Mouse (Mus musculus) layer of hippocampus, adult 8-10 months (tissue): ENCODE data around the gene Xpnpep3. TPM values are rescaled to one million over a fixed set of nuclear protein-coding genes. Genes with fewer than 3 reads are reported as not detected.

Experiments
- DNase-seq, 2 experiments: peaks; one replicate each; pipeline ENCODE4 v3.0.0; 2022; ENCODE audit warnings: low spot score in 2 of 2
- total RNA-seq, 4 experiments: library from RNA; stranded (reverse); gene quantifications; 2 replicates each; pipeline ENCODE4 v1.2.4; 2022

Gene Xpnpep3
- 10 to 100 TPM; 15.5 to 19.3 (median 18.1) TPM for total RNA-seq

DNA sequence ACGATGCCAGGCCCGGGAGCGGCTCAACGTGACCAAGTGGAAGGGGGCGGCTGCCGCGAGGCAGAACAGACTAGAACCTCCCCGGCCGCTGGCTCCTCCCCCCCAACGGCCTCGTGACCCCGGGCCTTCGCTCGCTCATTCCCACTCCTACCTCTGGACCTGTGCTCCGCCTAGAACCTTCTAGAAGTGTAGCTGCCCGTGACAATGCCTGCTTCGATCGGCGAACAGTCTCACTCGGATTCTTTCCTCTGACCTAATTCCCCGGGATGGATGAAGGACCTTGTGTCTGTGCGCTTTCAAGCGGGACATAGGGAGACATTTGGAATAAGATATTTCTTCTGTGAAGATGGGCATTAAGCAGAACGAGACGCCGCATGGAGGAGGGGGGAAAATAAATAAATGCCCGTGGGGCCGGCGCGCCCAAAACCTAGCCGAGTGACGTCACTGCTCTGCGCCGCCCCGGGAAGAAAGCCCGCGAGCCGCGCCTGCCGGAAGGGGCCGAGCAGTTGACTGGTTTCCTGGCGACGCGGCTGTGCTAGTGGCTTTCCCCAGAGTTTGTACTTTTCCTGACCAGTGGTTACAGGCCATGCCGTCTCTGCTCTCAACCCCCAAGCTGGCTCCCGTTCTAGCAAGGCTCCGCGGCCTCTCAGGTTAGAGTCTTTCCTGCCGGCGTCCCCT is at the start of gene Xpnpep3, which contains the start of gene St13:
Gene Xpnpep3, plus strand, starts transcription at position 501 of the 678 bp plus-strand sequence.
Gene St13, minus strand, starts transcription at position 440 of the 678 bp plus-strand sequence.
- DNase-seq: peak; percentile 95 to 97

- DNase-seq: no peak
Observed at GRCm38 (mm10) chr15:81350401-81350800, 49.5 kb upstream of the Xpnpep3 start.

- DNase-seq: no peak
Observed at GRCm38 (mm10) chr15:81352638-81353037, 47.3 kb upstream of the Xpnpep3 start.

- no peak for DNase-seq
Observed at GRCm38 (mm10) chr15:81355146-81355761, 44.7 kb upstream of the Xpnpep3 start.

DNA sequence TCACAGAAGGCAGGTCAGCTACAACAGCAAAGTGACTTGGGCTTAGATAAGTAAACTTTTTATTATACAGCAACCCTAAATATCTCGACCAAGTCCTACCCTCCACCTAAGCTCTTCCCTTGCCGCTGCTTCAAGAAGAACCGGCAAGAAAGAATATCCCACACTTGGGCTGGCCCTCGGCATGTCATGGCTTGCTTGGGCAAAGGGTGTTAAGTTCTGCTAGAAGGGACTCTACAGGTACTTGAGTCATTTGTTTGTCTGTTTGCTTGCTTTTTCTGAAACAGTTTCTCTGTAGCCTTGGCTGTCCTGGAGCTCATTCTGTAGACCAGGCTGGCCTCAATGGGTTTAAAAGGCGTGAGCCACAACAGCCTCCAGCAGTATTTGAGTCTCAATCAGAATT is 43.0 kb upstream of the Xpnpep3 start:
- DNase-seq: no peak

GRCm38 (mm10) chr15:81358943-81359342 is 41.0 kb upstream of the Xpnpep3 start:
- no peak for DNase-seq

GRCm38 (mm10) chr15:81359421-81359820 is 40.5 kb upstream of the Xpnpep3 start:
- no peak for DNase-seq

GRCm38 (mm10) chr15:81360345-81361021 is 39.5 kb upstream of the Xpnpep3 start, which contains the start of gene Slc25a17:
Slc25a17 (minus strand) TSS chr15:81360812.
- DNase-seq: peak; percentile 91 to 94

GRCm38 (mm10) chr15:81361022-81361404 is 38.9 kb upstream of the Xpnpep3 start:
- DNase-seq: no peak

- DNase-seq: no peak
Observed at GRCm38 (mm10) chr15:81361417-81362015, 38.4 kb upstream of the Xpnpep3 start.

GRCm38 (mm10) chr15:81362501-81362900 is 37.4 kb upstream of the Xpnpep3 start:
- no peak for DNase-seq

DNA sequence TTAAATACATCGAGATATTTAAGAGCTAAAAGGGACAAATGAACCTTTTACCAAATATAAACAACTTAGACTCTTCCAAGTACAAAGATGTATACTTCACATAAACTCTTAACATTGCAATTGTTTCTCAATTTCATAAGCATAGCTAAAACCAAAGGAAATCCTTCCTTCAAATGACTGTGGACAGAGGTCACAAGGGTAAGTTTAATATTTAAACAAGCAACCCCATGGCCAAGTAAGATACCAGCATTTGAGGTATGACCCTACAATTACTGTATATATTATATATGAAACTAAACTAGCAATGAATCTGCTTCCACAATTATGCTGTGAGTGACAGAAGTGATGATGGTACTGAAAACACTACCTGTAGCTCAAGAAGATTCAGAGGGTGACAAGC is 35.7 kb upstream of the Xpnpep3 start:
- DNase-seq: no peak

GRCm38 (mm10) chr15:81365246-81365645 is 34.7 kb upstream of the Xpnpep3 start:
- no peak for DNase-seq

DNA sequence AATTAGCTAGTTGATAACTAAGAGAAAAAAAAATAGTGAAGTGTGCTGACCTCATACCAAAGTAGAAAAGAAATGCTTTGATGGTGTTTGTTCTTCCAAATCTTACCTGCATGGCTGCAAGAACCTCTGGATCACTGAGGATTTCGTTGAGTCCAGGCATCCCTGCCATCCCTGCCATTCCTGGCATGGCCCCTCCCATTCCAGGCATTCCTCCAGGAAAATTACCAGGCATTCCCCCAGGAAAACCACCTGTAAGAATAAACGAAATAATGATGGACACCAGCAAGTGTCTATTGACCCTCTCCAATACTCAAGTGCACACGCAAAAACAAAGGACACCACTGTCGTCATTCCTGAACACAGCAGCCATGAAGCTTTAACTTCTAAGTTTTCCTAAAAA is 33.7 kb upstream of the Xpnpep3 start:
- DNase-seq: no peak

DNA sequence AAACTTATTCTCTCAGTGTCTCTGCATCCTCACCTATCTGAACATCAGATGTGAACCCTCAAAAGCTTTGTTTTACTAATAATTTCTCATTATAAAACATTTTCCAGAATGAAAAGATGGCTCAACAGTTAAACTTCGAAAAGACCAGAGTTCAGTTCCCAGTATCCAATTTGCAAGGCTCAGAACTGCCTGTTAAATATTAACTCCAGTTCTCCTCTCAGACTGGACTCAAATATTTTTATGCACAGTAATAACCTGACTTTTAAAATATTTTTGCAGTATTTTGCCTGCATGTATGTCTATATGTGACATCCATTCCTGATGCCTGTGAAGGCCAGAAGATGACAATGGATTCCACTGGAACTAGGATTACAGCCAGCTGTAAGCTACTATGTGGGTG is 31.3 kb upstream of the Xpnpep3 start:
- no peak for DNase-seq

DNA sequence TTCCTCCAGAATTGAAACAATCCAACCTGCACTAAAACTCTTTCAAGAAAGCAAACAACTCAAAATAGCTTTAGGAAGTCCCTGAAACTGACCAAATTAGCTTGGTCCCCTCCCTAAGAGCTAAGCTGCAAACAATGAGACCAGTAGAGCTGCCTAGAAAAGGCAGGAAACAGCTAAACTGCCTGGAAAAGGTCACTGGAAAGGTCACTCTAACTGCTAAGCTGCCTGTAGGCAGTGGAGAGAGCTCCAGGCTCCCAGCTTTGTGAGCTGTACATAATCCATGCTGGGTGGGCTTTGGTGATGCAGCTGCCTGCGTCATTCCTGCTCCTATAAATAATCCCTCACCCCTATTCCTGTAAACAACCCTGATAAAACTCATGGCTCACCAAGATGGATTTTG is 29.6 kb upstream of the Xpnpep3 start:
- no peak for DNase-seq

- DNase-seq: no peak
Observed at GRCm38 (mm10) chr15:81374621-81375020, 25.3 kb upstream of the Xpnpep3 start.

DNA sequence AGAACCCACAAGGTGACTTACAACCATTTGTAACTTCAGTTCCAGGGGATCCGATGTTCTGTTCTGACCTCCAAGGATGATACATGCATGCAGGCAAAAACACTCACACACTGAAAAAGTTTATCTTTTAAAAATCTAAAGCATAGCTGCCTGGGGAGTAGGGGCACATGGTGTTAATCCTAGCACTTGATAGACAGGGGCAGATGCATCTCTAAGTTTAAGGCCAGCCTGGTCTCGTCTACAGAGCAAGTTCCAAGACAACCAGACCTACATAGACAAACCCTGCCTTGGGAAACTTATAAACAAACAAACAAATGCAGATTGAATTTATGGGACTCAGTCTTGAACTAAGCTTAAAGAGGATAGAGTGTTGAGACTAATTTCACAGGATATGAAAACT is 21.1 kb upstream of the Xpnpep3 start:
- DNase-seq: no peak

- no peak for DNase-seq
Observed at GRCm38 (mm10) chr15:81386327-81386726, 13.6 kb upstream of the Xpnpep3 start.

DNA sequence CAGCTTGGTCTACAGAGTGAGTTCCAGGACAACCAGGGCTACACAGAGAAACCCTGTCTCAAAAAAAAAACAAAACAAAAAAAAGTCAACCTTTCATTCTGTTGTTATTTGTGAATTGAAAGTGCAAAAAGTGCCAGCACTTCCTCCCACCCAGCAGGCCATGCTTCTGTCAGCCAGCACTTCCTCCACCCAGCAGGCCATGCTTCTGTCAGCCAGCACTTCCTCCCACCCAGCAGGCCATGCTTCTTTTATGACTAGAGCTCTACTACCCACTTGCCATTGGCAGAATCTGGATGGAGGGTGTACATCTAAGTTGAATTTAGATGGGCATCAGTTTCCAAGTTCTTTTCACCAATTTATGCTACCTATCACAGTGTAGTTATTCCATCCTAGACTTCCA is 6.9 kb upstream of the Xpnpep3 start:
- DNase-seq: peak; percentile 23 to 25

DNA sequence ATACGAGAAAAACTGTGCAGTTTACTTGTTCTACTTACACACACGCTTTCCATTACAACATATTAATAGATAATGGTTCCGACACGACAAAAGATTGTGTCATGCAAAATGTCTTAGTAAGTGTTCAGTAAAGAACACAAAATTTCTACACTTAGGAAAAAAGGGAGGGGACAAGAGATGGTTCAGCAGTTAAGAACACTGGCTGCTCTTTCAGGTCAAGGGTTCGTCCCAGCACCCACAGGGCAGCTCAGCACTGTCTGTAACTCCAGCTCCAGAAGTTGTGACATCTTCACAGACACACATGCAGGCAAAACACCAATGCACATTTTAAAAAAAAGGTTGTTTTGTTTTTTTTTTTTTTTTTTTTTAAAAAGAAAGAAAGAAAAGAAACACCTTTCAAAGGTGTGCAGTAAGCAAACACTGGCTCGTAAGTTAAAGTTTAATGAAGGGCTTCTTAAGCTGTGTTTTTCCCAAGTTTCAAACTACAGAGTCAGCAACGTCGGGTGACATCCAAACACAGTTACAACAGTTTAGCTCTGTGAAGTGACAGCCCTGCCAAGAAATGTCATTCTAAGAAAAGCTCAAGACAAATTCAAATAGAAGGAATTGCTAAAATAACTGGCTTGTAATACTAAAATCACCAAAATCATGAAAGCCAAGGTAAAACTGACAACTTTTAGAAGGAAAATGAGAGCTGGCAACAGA is 5.6 kb upstream of the Xpnpep3 start:
- no peak for DNase-seq
